In the genomic region with DNA sequence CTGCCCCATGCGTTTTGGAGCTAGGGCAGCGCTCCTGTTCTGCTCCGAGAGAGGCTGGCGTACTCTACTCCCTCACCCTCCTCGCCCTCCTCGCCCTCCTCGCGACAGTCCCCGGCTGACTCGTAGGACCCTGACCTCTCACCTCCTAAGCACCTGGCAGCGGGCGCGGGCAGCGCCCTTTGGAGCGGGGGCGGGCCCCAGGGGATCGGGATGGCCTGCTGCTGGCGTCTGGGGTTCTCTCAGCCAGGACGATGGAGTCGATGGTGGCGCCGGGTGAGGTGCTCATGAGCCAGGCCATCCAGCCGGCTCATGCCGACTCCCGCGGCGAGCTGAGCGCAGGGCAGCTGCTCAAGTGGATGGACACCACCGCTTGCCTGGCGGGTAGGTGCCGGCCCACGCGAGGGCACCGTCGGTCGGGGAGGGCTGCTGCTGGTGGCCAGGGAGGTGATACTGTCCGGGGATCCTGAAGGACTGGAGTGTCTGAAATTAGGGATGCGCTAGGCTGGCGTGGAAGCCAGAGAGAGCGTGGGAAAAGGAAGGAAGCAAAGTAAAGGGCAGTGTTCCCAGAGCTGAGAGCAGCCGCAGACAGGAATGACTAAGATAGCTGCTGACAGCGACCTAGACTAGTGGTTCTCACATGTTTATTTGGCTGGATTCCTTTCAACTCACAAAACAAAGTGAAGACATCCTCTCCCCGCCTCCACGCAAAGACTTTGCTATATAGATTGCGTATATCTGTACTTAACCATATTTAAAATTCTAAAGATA, we compare ENCODE assay signal across 8 mouse cellular contexts. TPM values are rescaled to one million over a fixed set of nuclear protein-coding genes. Genes with fewer than 3 reads are reported as not detected.
DNase-seq lines count a peak whose midpoint lies in the region; ATAC-seq and TF ChIP-seq lines count a peak whose summit lies in the region.

Gene Acot12, plus strand, starts transcription at position 233 of the 768 bp plus-strand sequence.

- no peaks in the 10 kb centered on the region for H3K9me3 ChIP-seq in forebrain, embryonic 15.5 days
- H3K9me3 ChIP-seq in hindbrain, embryonic 12.5 days (replicated peaks): no peaks in the 10 kb centered on the region
- no peaks in the 10 kb centered on the region for H3K9me3 ChIP-seq in limb, embryonic 11.5 days (ENCODE audit: control insufficient read depth, low read length)

- ATAC-seq in forebrain, embryonic 15.5 days (replicated peaks): peak; percentile 71
- peak; percentile 85 for ATAC-seq in hindbrain, embryonic 12.5 days (ENCODE audit: low FRiP score)
- ATAC-seq in limb, embryonic 11.5 days (ENCODE audit: insufficient number of reproducible peaks, low FRiP score, low TSS enrichment, low read depth): peak; percentile 26; the same call in 1 of the 2 replicates

- H3ac ChIP-seq in myocyte (ENCODE audit: control insufficient read depth, insufficient read length): peak within 1 kb of the TSS; percentile 85

- no peak for TF ChIP-seq POLR2A in myocyte (IDR thresholded peaks at IDR 0.05; ENCODE audit: insufficient read length, low read depth)

- 9% methylated on average over 45 of the region's 45 CpGs for WGBS in forebrain, embryonic 15.5 days
- 10% methylated on average over 45 of the region's 45 CpGs for WGBS in hindbrain, embryonic 12.5 days
- WGBS in limb, embryonic 11.5 days: 9% methylated on average over 44 of the region's 45 CpGs

- H3K4me3 ChIP-seq in layer of hippocampus, adult 2 months: peak within 1 kb of the TSS; percentile 61
- peak within 1 kb of the TSS; percentile 40 for H3K4me3 ChIP-seq in forebrain, embryonic 15.5 days
- peak within 1 kb of the TSS; percentile 42 for H3K4me3 ChIP-seq in hindbrain, embryonic 12.5 days
- peak within 1 kb of the TSS; percentile 32 for H3K4me3 ChIP-seq in limb, embryonic 11.5 days (ENCODE audit: low read depth, low read length)
- peak within 1 kb of the TSS; percentile 13 for H3K4me3 ChIP-seq in myocyte

- peak in 1 of 2 experiments; percentile 16 for DNase-seq in layer of hippocampus, adult 2 months (ENCODE audit: low spot score in 2 of 2)
- no peak for DNase-seq in layer of hippocampus, adult 9-11 months
- DNase-seq in cerebellum, adult 18-20 months: peak; percentile 53 to 61
- DNase-seq in limb, embryonic 11.5 days (ENCODE audit: low spot score): peak; percentile 56
- no peak for DNase-seq in spleen, adult 12 weeks (ENCODE audit: low spot score)

- no peaks in the 10 kb centered on the region for H3K36me3 ChIP-seq in forebrain, embryonic 15.5 days
- no peaks in the 10 kb centered on the region for H3K36me3 ChIP-seq in hindbrain, embryonic 12.5 days
- H3K36me3 ChIP-seq in limb, embryonic 11.5 days (ENCODE audit: control insufficient read depth, insufficient read depth, low read length): no peaks in the 10 kb centered on the region
- H3K36me3 ChIP-seq in myocyte (ENCODE audit: control insufficient read depth, insufficient read depth): no peaks in the 10 kb centered on the region

- no peak for TF ChIP-seq CTCF in layer of hippocampus, adult 2 months (conservative IDR thresholded peaks at IDR 0.05)

- 0 out of 2 replicates have a peak, but pooled peaks cover 3% of the 10 kb centered on the region for H3K27me3 ChIP-seq in forebrain, embryonic 15.5 days
- H3K27me3 ChIP-seq in hindbrain, embryonic 12.5 days: peaks cover 19% of the 10 kb centered on the region
- peaks cover 12% of the 10 kb centered on the region for H3K27me3 ChIP-seq in limb, embryonic 11.5 days (ENCODE audit: control insufficient read depth, insufficient read depth, low read length)
- H3K27me3 ChIP-seq in myocyte (ENCODE audit: control insufficient read depth, insufficient read depth, insufficient read length): no peaks in the 10 kb centered on the region

- H3K4me2 ChIP-seq in forebrain, embryonic 15.5 days (replicated peaks): peak within 1 kb of the TSS; percentile 63
- H3K4me2 ChIP-seq in hindbrain, embryonic 12.5 days (replicated peaks): peak within 1 kb of the TSS; percentile 92
- peak within 1 kb of the TSS; percentile 87 for H3K4me2 ChIP-seq in limb, embryonic 11.5 days (ENCODE audit: low read depth, severe bottlenecking)
- peak within 1 kb of the TSS; percentile 72 for H3K4me2 ChIP-seq in myocyte (ENCODE audit: low read depth)

- peak within 1 kb of the TSS; percentile 75 for H3K27ac ChIP-seq in layer of hippocampus, adult 2 months
- H3K27ac ChIP-seq in forebrain, embryonic 15.5 days (replicated peaks): no peak within 1 kb of the TSS
- no peak within 1 kb of the TSS for H3K27ac ChIP-seq in hindbrain, embryonic 12.5 days
- H3K27ac ChIP-seq in limb, embryonic 11.5 days (replicated peaks; ENCODE audit: low read depth, low read length): no peak within 1 kb of the TSS

- H3K9ac ChIP-seq in forebrain, embryonic 15.5 days (replicated peaks): peak within 1 kb of the TSS; percentile 50
- H3K9ac ChIP-seq in hindbrain, embryonic 12.5 days: peak within 1 kb of the TSS; percentile 68
- peak within 1 kb of the TSS; percentile 43; the same call in 1 of the 2 replicates for H3K9ac ChIP-seq in limb, embryonic 11.5 days (ENCODE audit: low read length)

- peaks cover 9% of the 10 kb centered on the region for H3K4me1 ChIP-seq in forebrain, embryonic 15.5 days
- peaks cover 8% of the 10 kb centered on the region; the same call in 1 of the 2 replicates for H3K4me1 ChIP-seq in hindbrain, embryonic 12.5 days
- H3K4me1 ChIP-seq in limb, embryonic 11.5 days (ENCODE audit: control insufficient read depth, insufficient read depth, low read length): no peaks in the 10 kb centered on the region; the same call in 1 of the 2 replicates

- H3K79me2 ChIP-seq in myocyte (ENCODE audit: control insufficient read depth, insufficient read depth): peaks cover 3% of the 10 kb centered on the region

TF ChIP-seq in myocyte, 11 proteins besides CTCF, POLR2A, EP300 and RAD21:
- peak in 2 of 3 experiments; percentile 34 to 44 for TF ChIP-seq MYOG (IDR thresholded peaks at IDR 0.05; ENCODE audit: control insufficient read depth in 1 of 3, insufficient read depth in 1 of 3, insufficient read length in 2 of 3, low read depth in 2 of 3)
- no peak for TF ChIP-seq CEBPB (IDR thresholded peaks at IDR 0.05; ENCODE audit: insufficient read depth, poor library complexity, severe bottlenecking)
- no peak for TF ChIP-seq USF1 (IDR thresholded peaks at IDR 0.05; ENCODE audit: low read depth)
- TF ChIP-seq SRF (IDR thresholded peaks at IDR 0.05; ENCODE audit: control insufficient read depth, insufficient read length, low read depth): no peak
- no peak for TF ChIP-seq REST (IDR thresholded peaks at IDR 0.05; ENCODE audit: insufficient read depth, insufficient read length)
- TF ChIP-seq MYOD1 (IDR thresholded peaks at IDR 0.05; ENCODE audit: control insufficient read depth in 1 of 3, insufficient read length in 2 of 3, low read depth in 2 of 3): peak in 2 of 3 experiments; percentile 59 to 67
- TF ChIP-seq POLR2AphosphoS2 (IDR thresholded peaks at IDR 0.05; ENCODE audit: insufficient read length, low read depth): no peak
- TF ChIP-seq MAX (IDR thresholded peaks at IDR 0.05; ENCODE audit: low read depth): no peak
- TF ChIP-seq TCF3 (IDR thresholded peaks at IDR 0.05; ENCODE audit: insufficient read length, low read depth): no peak
- TF ChIP-seq E2F4 (IDR thresholded peaks at IDR 0.05; ENCODE audit: insufficient read depth): no peak
- TF ChIP-seq TCF12 (IDR thresholded peaks at IDR 0.05; ENCODE audit: insufficient read depth, poor library complexity, severe bottlenecking): no peak

RNA-seq across cellular contexts. Expression of gene Acot12, which starts in this region (rescaled TPM):
- under 1 TPM; 0.49 to 0.61 TPM for total RNA-seq in layer of hippocampus, adult 2 months (2021)
- not detected in 2 replicates for polyA plus RNA-seq in forebrain, embryonic 15.5 days (2015; fragmentation: Nextera tagmentation; extraction: Ambion mirVana)
- polyA plus RNA-seq in hindbrain, embryonic 12.5 days (2016; fragmentation: Nextera tagmentation; extraction: Ambion mirVana): not detected in 2 replicates
- polyA plus RNA-seq in limb, embryonic 11.5 days (2014; fragmentation: Nextera tagmentation; extraction: Ambion mirVana): not detected in 2 replicates
- 0.13 TPM for polyA plus RNA-seq in myocyte (2012; fragmentation: generic; extraction: Trizol)

Comparison
In these comparisons a context has a peak if more than half of its experiments do, and no peak if none do; other contexts are left out.
1. Peak in ATAC-seq, H3K4me3 ChIP-seq, H3K9ac ChIP-seq and H3K4me2 ChIP-seq in forebrain, embryonic 15.5 days; RNA of the gene not detected or under 1 TPM.
2. Peak in ATAC-seq, H3K4me3 ChIP-seq, H3K9ac ChIP-seq and H3K4me2 ChIP-seq in hindbrain, embryonic 12.5 days; RNA of the gene not detected or under 1 TPM.
3. Peak in DNase-seq, ATAC-seq, H3K4me3 ChIP-seq, H3K9ac ChIP-seq and H3K4me2 ChIP-seq in limb, embryonic 11.5 days; RNA of the gene not detected or under 1 TPM.
4. DNase-seq: peak in cerebellum, adult 18-20 months (2 of 2); none in layer of hippocampus, adult 9-11 months (single experiment) and spleen, adult 12 weeks (single experiment).
5. ATAC-seq: peak in every context shown above with its lines; median percentile 85 in hindbrain, embryonic 12.5 days; 71 in forebrain, embryonic 15.5 days; 26 in limb, embryonic 11.5 days.
6. Peak in every context shown above with its lines, with median percentiles within 50 percentile points of each other: H3K4me3 ChIP-seq, H3K4me2 ChIP-seq and H3K9ac ChIP-seq.